Mouse (Mus musculus) midbrain, embryonic 16.5 days (tissue): ENCODE data around the gene Prrx2. TPM values are rescaled to one million over a fixed set of nuclear protein-coding genes. Genes with fewer than 3 reads are reported as not detected.

Experiments
- ATAC-seq: fragments of 200-750 bp; cut with Nextera tagmentation; 2 replicates; pipeline ENCODE4 v1.8.0; 2017; ENCODE audit warnings: moderate TSS enrichment
- H3K27ac ChIP-seq: fragments of 300-500 bp; sonication (generic); 2 replicates; pipeline ENCODE4 v1.5.1; 2014; ENCODE audit warnings: mild to moderate bottlenecking, low read length, mixed read lengths
- H3K27me3 ChIP-seq: fragments of 300-500 bp; sonication (generic); 2 replicates; pipeline ENCODE4 v1.6.1; 2014; ENCODE audit warnings: low read depth, low read length, mixed read lengths; ENCODE audit not compliant: control insufficient read depth, insufficient read depth
- H3K36me3 ChIP-seq: fragments of 300-500 bp; sonication (generic); 2 replicates; pipeline ENCODE4 v1.6.1; 2014; ENCODE audit warnings: mild to moderate bottlenecking, low read length, moderate library complexity, mixed read lengths; ENCODE audit not compliant: control insufficient read depth, insufficient read depth
- H3K4me1 ChIP-seq: fragments of 300-500 bp; sonication (generic); 2 replicates; pipeline ENCODE4 v1.6.1; 2014; ENCODE audit warnings: mild to moderate bottlenecking, low read length, mixed read lengths; ENCODE audit not compliant: control insufficient read depth, insufficient read depth
- H3K4me2 ChIP-seq: fragments of 300-500 bp; sonication (generic); 2 replicates; pipeline ENCODE4 v1.6.1; 2014; ENCODE audit warnings: mild to moderate bottlenecking, low read length, mixed read lengths
- H3K4me3 ChIP-seq: fragments of 300-500 bp; sonication (generic); 2 replicates; pipeline ENCODE4 v1.5.1; 2014; ENCODE audit warnings: low read depth, mild to moderate bottlenecking, low read length, moderate library complexity, mixed read lengths
- H3K9ac ChIP-seq: fragments of 300-500 bp; sonication (generic); 2 replicates; pipeline ENCODE4 v1.6.1; 2014; ENCODE audit warnings: low read depth, low read length, mixed read lengths
- H3K9me3 ChIP-seq: fragments of 300-500 bp; sonication (generic); replicated peaks from 2 replicates; pipeline ENCODE4 v1.6.1; 2014; ENCODE audit warnings: mild to moderate bottlenecking, low read length, mixed read lengths; ENCODE audit not compliant: control insufficient read depth, poor library complexity, severe bottlenecking
- WGBS: fragments of 180-500 bp; shearing (Covaris S2); extraction: QIAGEN DNeasy Blood & Tissue Kit; methylation state at CpG from one replicate; pipeline ENCODE4 v1.1.7; 2014; 5-methylcytosine and 5-hydroxymethylcytosine counted together
- polyA plus RNA-seq: library from polyadenylated mRNA; unstranded; fragments of >200 nt; fragmentation: Nextera tagmentation; extraction: Ambion mirVana; gene quantifications from 2 replicates; pipeline ENCODE4 v1.2.1, GENCODE M21; 2015

Prrx2 gene
- polyA plus RNA-seq, 1 experiment from 2014 or later = 1.8 TPM

GRCm38 (mm10) chr2:30830283-30830795 is 4.4 kb upstream of the Prrx2 start, which contains the start of gene Asb6:
Gene Asb6 (minus strand): TSS chr2:30830333.
- H3K4me1 ChIP-seq = peaks cover 13% of the 10 kb centered on the region
- no peak for ATAC-seq
- WGBS = 2% methylated on average over 4 of the region's 4 CpGs
- peaks cover 3% of the 10 kb centered on the region for H3K36me3 ChIP-seq
- H3K4me2 ChIP-seq = no peak within 1 kb of the TSS
- no peak within 1 kb of the TSS for H3K27ac ChIP-seq
- no peaks in the 10 kb centered on the region for H3K27me3 ChIP-seq
- no peaks in the 10 kb centered on the region for H3K9me3 ChIP-seq
- no peak within 1 kb of the TSS for H3K9ac ChIP-seq
- H3K4me3 ChIP-seq = no peak within 1 kb of the TSS

DNA sequence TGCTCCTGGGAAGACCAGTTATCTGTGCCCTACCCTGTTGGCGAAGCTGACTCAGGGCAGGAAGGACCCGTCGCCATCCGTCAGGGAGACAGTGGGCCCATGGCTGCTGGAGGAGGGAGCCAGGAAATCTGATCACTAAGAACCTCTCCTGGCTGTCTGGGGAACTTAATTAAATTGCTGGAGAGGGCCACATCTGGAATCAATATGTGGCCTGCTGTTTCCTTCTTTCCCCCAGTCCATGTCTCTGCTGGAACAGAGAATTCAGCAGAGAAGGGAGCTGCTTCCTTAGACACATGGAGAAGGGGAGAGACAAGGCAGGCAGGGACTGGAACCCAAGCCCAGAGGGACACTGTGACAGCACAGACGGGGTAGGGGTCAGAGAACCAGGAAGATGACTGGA is 1.1 kb upstream of the Prrx2 start:
- WGBS = 68% methylated on average over 5 of the region's 5 CpGs
- Histone ChIP-seq H3K4me1 (no peaks in the 10 kb centered on the region), H3K4me3 (no peak overlapping the region), H3K27me3 (no peaks in the 10 kb centered on the region), H3K36me3 (no peaks in the 10 kb centered on the region), H3K9ac (no peak overlapping the region), H3K27ac (no peak overlapping the region), H3K4me2 (no peak overlapping the region), H3K9me3 (no peaks in the 10 kb centered on the region)
- ATAC-seq = no peak

DNA sequence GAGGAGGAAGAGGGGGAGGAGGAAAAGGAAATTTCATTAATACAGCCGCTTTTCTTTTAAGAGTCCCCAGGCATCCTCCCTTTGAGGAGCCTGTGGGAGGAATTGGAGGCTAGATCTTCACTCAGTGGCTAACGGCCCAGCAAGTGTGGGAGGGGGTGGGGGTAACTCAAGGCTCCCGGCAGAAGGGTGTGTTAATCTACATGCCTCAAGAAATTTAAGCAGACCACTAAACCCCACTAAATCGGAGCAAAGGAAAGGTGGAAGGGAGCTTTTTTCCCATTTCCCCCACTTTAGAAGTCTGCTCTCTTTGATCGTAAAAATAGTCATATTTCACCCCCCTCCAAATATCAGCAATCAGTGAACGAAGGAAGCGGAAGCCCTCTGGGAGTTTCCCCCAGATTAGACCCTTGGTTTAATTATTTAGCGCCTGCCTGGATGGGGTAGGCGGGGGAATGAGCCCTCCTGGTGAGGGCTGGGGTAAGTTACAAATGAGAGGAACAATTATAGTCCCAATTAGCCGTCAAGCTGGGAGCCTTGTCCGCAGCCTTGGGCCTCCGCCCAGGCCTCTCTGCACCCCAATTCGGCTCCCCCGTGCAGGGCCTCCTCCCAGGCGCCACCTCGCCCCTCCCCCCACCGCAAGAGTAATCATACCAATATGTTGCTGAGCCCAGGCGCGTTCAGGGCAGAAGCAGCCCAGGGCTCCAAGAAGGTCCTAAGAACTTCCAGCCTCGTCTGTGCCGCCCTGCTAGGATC is 1.6 kb downstream of the Prrx2 start:
- no peak overlapping the region for H3K27ac ChIP-seq

GRCm38 (mm10) chr2:30842615-30843014 is 7.8 kb downstream of the Prrx2 start:
- no peaks in the 10 kb centered on the region for H3K36me3 ChIP-seq
- H3K4me1 ChIP-seq = peaks cover 7% of the 10 kb centered on the region
- no peak overlapping the region for H3K4me3 ChIP-seq
- WGBS = 58% methylated on average over 10 of the region's 10 CpGs
- H3K4me2 ChIP-seq = no peak overlapping the region
- no peak overlapping the region for H3K27ac ChIP-seq
- no peak for ATAC-seq
- H3K9me3 ChIP-seq = no peaks in the 10 kb centered on the region
- H3K9ac ChIP-seq = no peak overlapping the region
- H3K27me3 ChIP-seq = peaks cover 19% of the 10 kb centered on the region

More for the DNA sequence above, 1.6 kb downstream of the Prrx2 start:
- Histone ChIP-seq H3K4me1 (no peaks in the 10 kb centered on the region), H3K27me3 (no peaks in the 10 kb centered on the region), H3K4me2 (no peak overlapping the region), H3K4me3 (no peak overlapping the region), H3K36me3 (no peaks in the 10 kb centered on the region), H3K9me3 (no peaks in the 10 kb centered on the region), H3K9ac (no peak overlapping the region)
- no peak for ATAC-seq
- 13% methylated on average over 21 of the region's 21 CpGs for WGBS

- Histone ChIP-seq H3K4me1 (peaks cover 7% of the 10 kb centered on the region), H3K36me3 (no peaks in the 10 kb centered on the region), H3K27ac (no peak overlapping the region), H3K9ac (peak overlapping the region; percentile 57), H3K4me2 (peak overlapping the region; percentile 74), H3K27me3 (peaks cover 19% of the 10 kb centered on the region), H3K4me3 (peak overlapping the region; percentile 40), H3K9me3 (no peaks in the 10 kb centered on the region)
- no peak for ATAC-seq
- 2% methylated on average over 52 of the region's 80 CpGs for WGBS
Observed at GRCm38 (mm10) chr2:30845152-30846070, 10.6 kb downstream of the Prrx2 start.

DNA sequence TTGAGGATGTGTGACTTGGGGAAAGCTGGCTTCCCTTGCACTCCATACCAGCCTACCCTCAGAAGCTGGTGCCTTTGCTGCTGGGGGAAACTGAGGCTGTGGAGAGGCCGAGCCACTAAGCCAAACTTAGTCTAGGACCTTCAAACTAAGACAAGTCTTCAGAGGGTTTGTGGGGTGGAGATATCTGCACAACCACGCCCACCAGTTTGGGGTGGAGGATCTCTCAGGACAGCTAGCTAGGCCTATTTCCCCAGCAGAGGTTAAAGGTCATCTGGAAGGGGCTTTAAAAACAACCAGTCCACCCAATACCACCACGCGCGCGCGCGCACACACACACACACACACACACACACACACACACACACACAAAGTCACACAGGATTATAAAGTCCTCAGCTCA is 11.5 kb downstream of the Prrx2 start:
- H3K9me3 ChIP-seq = no peaks in the 10 kb centered on the region
- H3K4me3 ChIP-seq = no peak overlapping the region
- WGBS = 88% methylated on average over 8 of the region's 8 CpGs
- peaks cover 7% of the 10 kb centered on the region for H3K4me1 ChIP-seq
- ATAC-seq = no peak
- H3K27me3 ChIP-seq = peaks cover 19% of the 10 kb centered on the region
- no peaks in the 10 kb centered on the region for H3K36me3 ChIP-seq
- H3K9ac ChIP-seq = no peak overlapping the region
- no peak overlapping the region for H3K27ac ChIP-seq
- H3K4me2 ChIP-seq = no peak overlapping the region

DNA sequence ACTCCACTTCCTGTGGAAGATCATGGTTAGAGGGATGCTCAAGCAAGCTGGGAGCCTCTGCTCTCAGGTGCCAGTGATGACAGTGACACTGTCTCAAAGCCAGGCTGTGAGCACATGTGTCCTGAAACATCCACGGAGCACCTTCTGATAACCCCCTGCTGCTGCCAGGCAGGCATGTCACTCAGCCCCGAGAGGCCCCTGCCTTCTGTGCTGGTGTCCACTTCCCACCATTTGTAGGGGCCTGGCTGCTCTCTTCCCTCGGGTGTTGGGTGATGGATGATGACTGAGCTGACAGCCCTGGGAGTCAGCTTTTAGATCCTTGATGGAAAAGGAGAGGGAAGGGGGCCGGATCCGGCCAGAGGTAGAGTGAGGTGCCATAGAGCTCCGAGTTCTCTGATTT is 12.0 kb downstream of the Prrx2 start:
- Histone ChIP-seq H3K4me1 (peaks cover 7% of the 10 kb centered on the region), H3K4me2 (no peak overlapping the region), H3K4me3 (no peak overlapping the region), H3K27me3 (peaks cover 19% of the 10 kb centered on the region), H3K9ac (no peak overlapping the region), H3K9me3 (no peaks in the 10 kb centered on the region), H3K27ac (no peak overlapping the region), H3K36me3 (no peaks in the 10 kb centered on the region)
- WGBS = 52% methylated on average over 6 of the region's 6 CpGs
- ATAC-seq = no peak

GRCm38 (mm10) chr2:30848184-30848583 is 13.4 kb downstream of the Prrx2 start:
- Histone ChIP-seq H3K9me3 (no peaks in the 10 kb centered on the region), H3K4me2 (no peak overlapping the region), H3K27me3 (peaks cover 19% of the 10 kb centered on the region), H3K4me1 (peaks cover 10% of the 10 kb centered on the region), H3K4me3 (no peak overlapping the region), H3K9ac (no peak overlapping the region), H3K27ac (no peak overlapping the region), H3K36me3 (no peaks in the 10 kb centered on the region)
- ATAC-seq = no peak
- WGBS = 58% methylated on average over 8 of the region's 8 CpGs

DNA sequence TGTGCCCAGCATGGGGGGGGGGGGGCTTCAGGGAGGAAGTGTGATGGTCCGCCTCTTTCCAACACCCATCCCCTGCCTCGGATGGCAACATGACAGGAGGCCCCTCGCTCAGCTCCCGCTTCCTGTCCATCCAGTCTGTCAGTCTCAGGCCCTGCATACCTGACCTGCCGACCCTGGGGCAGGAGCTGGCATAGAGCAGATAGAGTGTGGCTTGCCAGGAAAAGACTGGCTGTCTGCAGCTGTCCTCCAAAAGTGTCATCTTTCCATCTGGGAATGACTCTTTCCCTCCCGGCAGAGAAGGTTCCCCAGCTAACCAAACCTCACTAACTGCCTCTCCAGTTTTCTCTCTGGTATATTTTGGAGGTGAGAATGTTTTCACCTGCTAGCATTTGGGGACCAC is 15.8 kb downstream of the Prrx2 start:
- 82% methylated on average over 6 of the region's 6 CpGs for WGBS
- H3K4me2 ChIP-seq = no peak overlapping the region
- no peak overlapping the region for H3K9ac ChIP-seq
- H3K4me1 ChIP-seq = peaks cover 3% of the 10 kb centered on the region
- no peak for ATAC-seq
- H3K4me3 ChIP-seq = no peak overlapping the region
- H3K36me3 ChIP-seq = no peaks in the 10 kb centered on the region
- no peak overlapping the region for H3K27ac ChIP-seq
- peaks cover 6% of the 10 kb centered on the region; the same call in 1 of the 2 replicates for H3K27me3 ChIP-seq
- H3K9me3 ChIP-seq = no peaks in the 10 kb centered on the region
